Mouse (Mus musculus) layer of hippocampus, adult 11-12 months (tissue): ENCODE data around the gene Mmp19.

ENCODE experiments used
- DNase-seq: peaks from one replicate; pipeline ENCODE4 v3.0.0; 2022; ENCODE audit warnings: low spot score

Gene Mmp19

GRCm38 (mm10) chr10:128850339-128850738 lies 59.6 kb downstream of the Mmp19 start:
- no peak for DNase-seq
